Mouse (Mus musculus): ENCODE results near the gene Cdh12. TPM values are rescaled to one million over a fixed set of nuclear protein-coding genes. Genes with fewer than 3 reads are reported as not detected.

Cdh12 gene
- total RNA-seq, 2 experiments from 2014 or later: not detected

Other genes with a start within 250 kb of the Cdh12 start
- not detected in 2 replicates for gene Acot10, start 217.5 kb downstream of the Cdh12 start, total RNA-seq (2015; ENCODE audit: low replicate concordance)
- gene Acot10, start 217.5 kb downstream of the Cdh12 start, total RNA-seq (2017; ENCODE audit: low replicate concordance): not detected in 2 replicates